Comparison of ENCODE assay signal across 9 mouse cellular contexts in genomic region chr3:88624324-88624723, GRCm38 (mm10). TPM values are rescaled to one million over a fixed set of nuclear protein-coding genes. Genes with fewer than 3 reads are reported as not detected.
A peak's percentile ranks its signal among the peaks of the same experiment; 100 is the strongest.
DNase-seq lines count a peak whose midpoint lies in the region; ATAC-seq and TF ChIP-seq lines count a peak whose summit lies in the region.
"Had no signal": no experiment of that assay in that cellular context is flagged by ENCODE, and none has a peak within 500 bp of the region (broad histone marks: within the 10 kb centered on the region; RNA-seq: fewer than 3 reads in every experiment).

No protein-coding gene starts in this region.

- H3K9me3 ChIP-seq in lung, embryonic 16.5 days (ENCODE audit: control insufficient read depth, low read length) = no peaks in the 10 kb centered on the region
- no peaks in the 10 kb centered on the region for H3K9me3 ChIP-seq in intestine, embryonic 14.5 days (ENCODE audit: control insufficient read depth, low read length)
- no peaks in the 10 kb centered on the region for H3K9me3 ChIP-seq in neural tube, embryonic 12.5 days

- H3K36me3 ChIP-seq in lung, embryonic 16.5 days (ENCODE audit: control insufficient read depth, insufficient read depth, low read length) = no peaks in the 10 kb centered on the region; the same call in 1 of the 2 replicates
- H3K36me3 ChIP-seq in intestine, embryonic 14.5 days (ENCODE audit: control insufficient read depth, insufficient read depth, low read length) = peaks cover 23% of the 10 kb centered on the region
- peaks cover 23% of the 10 kb centered on the region for H3K36me3 ChIP-seq in neural tube, embryonic 12.5 days

- TF ChIP-seq CTCF in cortical plate, adult 2 months (IDR thresholded peaks at IDR 0.05; ENCODE audit: extremely low read depth, insufficient read depth, low read length) = no peak

- peak overlapping the region; percentile 99 for H3K27ac ChIP-seq in lung, embryonic 16.5 days (ENCODE audit: low read length)
- H3K27ac ChIP-seq in cortical plate, adult 2 months (ENCODE audit: insufficient read depth, low read length) = peak overlapping the region; percentile 94
- H3K27ac ChIP-seq in intestine, embryonic 14.5 days (ENCODE audit: low read depth) = peak overlapping the region; percentile 98
- peak overlapping the region; percentile 90 for H3K27ac ChIP-seq in neural tube, embryonic 12.5 days

- H3K27me3 ChIP-seq in lung, embryonic 16.5 days (ENCODE audit: control insufficient read depth, insufficient read depth, low read depth, low read length) = no peaks in the 10 kb centered on the region
- H3K27me3 ChIP-seq in intestine, embryonic 14.5 days (replicated peaks; ENCODE audit: control insufficient read depth, insufficient read depth, low read length) = no peaks in the 10 kb centered on the region
- no peaks in the 10 kb centered on the region for H3K27me3 ChIP-seq in neural tube, embryonic 12.5 days (replicated peaks)

- H3K9ac ChIP-seq in lung, embryonic 16.5 days (ENCODE audit: low read length) = peak overlapping the region; percentile 98
- H3K9ac ChIP-seq in intestine, embryonic 14.5 days (ENCODE audit: low read length) = peak overlapping the region; percentile 98
- peak overlapping the region; percentile 90 for H3K9ac ChIP-seq in neural tube, embryonic 12.5 days

- H3K4me3 ChIP-seq in lung, embryonic 16.5 days (ENCODE audit: low read length) = peak overlapping the region; percentile 89
- peak overlapping the region; percentile 74 for H3K4me3 ChIP-seq in cortical plate, adult 2 months (ENCODE audit: insufficient read depth, low read length)
- peak overlapping the region; percentile 98 for H3K4me3 ChIP-seq in intestine, embryonic 14.5 days (ENCODE audit: low read depth, low read length)
- H3K4me3 ChIP-seq in neural tube, embryonic 12.5 days = peak overlapping the region; percentile 63

- WGBS in lung, embryonic 16.5 days = 11% methylated on average over 4 of the region's 4 CpGs
- WGBS in intestine, embryonic 14.5 days = 15% methylated on average over 4 of the region's 4 CpGs
- 9% methylated on average over 4 of the region's 4 CpGs for WGBS in neural tube, embryonic 12.5 days

- TF ChIP-seq POLR2A in cortical plate, adult 2 months (IDR thresholded peaks at IDR 0.05; ENCODE audit: extremely low read depth, insufficient read depth, low read length) = no peak

- ATAC-seq in lung, embryonic 16.5 days (ENCODE audit: low read depth) = no peak
- no peak for ATAC-seq in intestine, embryonic 14.5 days (replicated peaks; ENCODE audit: low FRiP score, low TSS enrichment, low read depth)
- peak; percentile 18; the same call in 1 of the 2 replicates for ATAC-seq in neural tube, embryonic 12.5 days (ENCODE audit: low FRiP score, low read depth)
- ATAC-seq in megakaryocyte progenitor cell, adult 5-6 weeks (replicated peaks; ENCODE audit: poor library complexity) = no peak

- H3K4me2 ChIP-seq in lung, embryonic 16.5 days (ENCODE audit: low read depth, low read length) = peak overlapping the region; percentile 74
- peak overlapping the region; percentile 97 for H3K4me2 ChIP-seq in intestine, embryonic 14.5 days (ENCODE audit: low read length)
- H3K4me2 ChIP-seq in neural tube, embryonic 12.5 days (replicated peaks) = peak overlapping the region; percentile 84

- DNase-seq in lung, postnatal 36 days = no peak
- DNase-seq in intestine, embryonic 14.5 days (ENCODE audit: low spot score) = no peak
- DNase-seq in adrenal gland, adult 8-10 months = no peak
- no peak for DNase-seq in adrenal gland, adult 18-20 months (ENCODE audit: low spot score in 2 of 2)

- peaks cover 60% of the 10 kb centered on the region for H3K4me1 ChIP-seq in lung, embryonic 16.5 days (replicated peaks; ENCODE audit: control insufficient read depth, insufficient read depth, low read length)
- H3K4me1 ChIP-seq in cortical plate, adult 2 months (ENCODE audit: control insufficient read depth, insufficient read depth, low read length) = peaks cover 23% of the 10 kb centered on the region
- peaks cover 29% of the 10 kb centered on the region for H3K4me1 ChIP-seq in intestine, embryonic 14.5 days (replicated peaks; ENCODE audit: control insufficient read depth, insufficient read depth, low read length)
- peaks cover 54% of the 10 kb centered on the region for H3K4me1 ChIP-seq in neural tube, embryonic 12.5 days

RNA-seq across cellular contexts. Expression of gene Arhgef2, which starts 18.6 kb away (rescaled TPM):
- polyA plus RNA-seq in lung, embryonic 16.5 days (2015; fragmentation: Nextera tagmentation; extraction: Ambion mirVana) = 123 and 125 TPM in 2 replicates
- 220 and 224 TPM in 2 replicates for polyA plus RNA-seq in cortical plate, adult 2 months (2012; rRNA removed)
- polyA plus RNA-seq in intestine, embryonic 14.5 days (2014; fragmentation: Nextera tagmentation; extraction: Ambion mirVana) = 87.0 and 98.4 TPM in 2 replicates
- polyA plus RNA-seq in neural tube, embryonic 12.5 days (2016; fragmentation: Nextera tagmentation; extraction: Ambion mirVana) = 186 TPM in 2 replicates
- total RNA-seq in adrenal gland, adult 8-10 months (2022) = 10 to 100 TPM; 22.0 to 48.2 (median 31.5) TPM
- total RNA-seq in megakaryocyte progenitor cell, adult 5-6 weeks (2015) = 94.1 and 112 TPM in 2 replicates
- 55.7 and 88.3 TPM in 2 replicates for total RNA-seq in megakaryocyte progenitor cell, adult 5-6 weeks (2017)
- total RNA-seq in adrenal gland, adult 18-20 months (2021) = 10 to 100 TPM; 19.4 to 27.0 TPM

RNA-seq across cellular contexts. Expression of gene Rxfp4, which starts 28.6 kb away (rescaled TPM):
- polyA plus RNA-seq in lung, embryonic 16.5 days (2015; fragmentation: Nextera tagmentation; extraction: Ambion mirVana) = not detected in 2 replicates
- not detected in 2 replicates for polyA plus RNA-seq in cortical plate, adult 2 months (2012; rRNA removed)
- not detected in 2 replicates for polyA plus RNA-seq in intestine, embryonic 14.5 days (2014; fragmentation: Nextera tagmentation; extraction: Ambion mirVana)
- not detected in 2 replicates for polyA plus RNA-seq in neural tube, embryonic 12.5 days (2016; fragmentation: Nextera tagmentation; extraction: Ambion mirVana)
- total RNA-seq in adrenal gland, adult 8-10 months (2022) = not detected
- not detected in 2 replicates for total RNA-seq in megakaryocyte progenitor cell, adult 5-6 weeks (2015)
- total RNA-seq in megakaryocyte progenitor cell, adult 5-6 weeks (2017) = not detected in 2 replicates
- not detected for total RNA-seq in adrenal gland, adult 18-20 months (2021)
- total RNA-seq: neutrophil, adult 5-6 weeks had no signal

RNA-seq across cellular contexts. Expression of gene Ssr2, which starts 48.6 kb away (rescaled TPM):
- polyA plus RNA-seq in lung, embryonic 16.5 days (2015; fragmentation: Nextera tagmentation; extraction: Ambion mirVana) = 354 and 367 TPM in 2 replicates
- polyA plus RNA-seq in cortical plate, adult 2 months (2012; rRNA removed) = 120 and 126 TPM in 2 replicates
- 290 and 316 TPM in 2 replicates for polyA plus RNA-seq in intestine, embryonic 14.5 days (2014; fragmentation: Nextera tagmentation; extraction: Ambion mirVana)
- 149 and 157 TPM in 2 replicates for polyA plus RNA-seq in neural tube, embryonic 12.5 days (2016; fragmentation: Nextera tagmentation; extraction: Ambion mirVana)
- total RNA-seq in adrenal gland, adult 8-10 months (2022) = 100 to 1,000 TPM; 139 to 217 (median 172) TPM
- 438 and 488 TPM in 2 replicates for total RNA-seq in megakaryocyte progenitor cell, adult 5-6 weeks (2015)
- 213 and 253 TPM in 2 replicates for total RNA-seq in megakaryocyte progenitor cell, adult 5-6 weeks (2017)
- 100 to 1,000 TPM; 145 to 198 TPM for total RNA-seq in adrenal gland, adult 18-20 months (2021)
